Mouse (Mus musculus) cerebellum, postnatal 14 days (tissue): ENCODE measurements around the gene Runx1.

Experiments
- DNase-seq, 2 experiments: peaks; one replicate each; pipeline ENCODE4 v3.0.0; 2021; ENCODE audit warnings: mixed read lengths in 2 of 2

Runx1 gene

DNA sequence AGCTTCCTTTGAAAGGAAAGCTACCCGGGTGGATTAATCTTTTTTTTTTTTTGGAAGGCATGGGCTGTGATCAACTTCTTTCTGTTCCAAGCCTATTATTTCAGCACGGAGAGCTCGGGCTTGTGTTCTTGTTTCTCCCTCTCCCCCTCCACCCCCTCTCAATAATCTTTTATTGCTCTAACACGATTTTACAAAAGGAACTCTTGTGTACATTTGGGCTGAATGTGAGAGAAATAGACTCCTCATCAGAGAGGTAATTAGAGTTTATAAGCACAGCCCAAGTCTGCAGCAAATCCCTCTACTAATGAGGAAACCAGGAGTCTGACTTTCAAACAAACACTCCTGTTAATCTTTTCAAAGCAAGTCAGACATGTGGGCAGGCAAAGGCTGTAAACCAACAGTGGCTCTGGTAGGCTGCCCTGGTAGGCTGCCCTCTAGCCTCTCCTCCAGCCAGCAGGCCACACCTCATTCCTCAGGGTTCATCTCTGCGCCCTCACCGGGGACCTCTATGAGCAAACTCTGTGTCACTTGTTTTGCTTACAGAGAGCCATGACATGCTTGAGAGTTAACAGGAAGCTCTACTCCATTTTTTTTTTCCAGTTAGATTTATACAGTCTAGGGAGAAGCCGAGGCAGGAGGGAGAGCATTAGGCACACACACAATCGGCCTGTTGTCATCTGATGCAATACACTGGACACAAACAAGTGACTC, 216.8 kb downstream of the Runx1 start:
- no peak for DNase-seq

DNA sequence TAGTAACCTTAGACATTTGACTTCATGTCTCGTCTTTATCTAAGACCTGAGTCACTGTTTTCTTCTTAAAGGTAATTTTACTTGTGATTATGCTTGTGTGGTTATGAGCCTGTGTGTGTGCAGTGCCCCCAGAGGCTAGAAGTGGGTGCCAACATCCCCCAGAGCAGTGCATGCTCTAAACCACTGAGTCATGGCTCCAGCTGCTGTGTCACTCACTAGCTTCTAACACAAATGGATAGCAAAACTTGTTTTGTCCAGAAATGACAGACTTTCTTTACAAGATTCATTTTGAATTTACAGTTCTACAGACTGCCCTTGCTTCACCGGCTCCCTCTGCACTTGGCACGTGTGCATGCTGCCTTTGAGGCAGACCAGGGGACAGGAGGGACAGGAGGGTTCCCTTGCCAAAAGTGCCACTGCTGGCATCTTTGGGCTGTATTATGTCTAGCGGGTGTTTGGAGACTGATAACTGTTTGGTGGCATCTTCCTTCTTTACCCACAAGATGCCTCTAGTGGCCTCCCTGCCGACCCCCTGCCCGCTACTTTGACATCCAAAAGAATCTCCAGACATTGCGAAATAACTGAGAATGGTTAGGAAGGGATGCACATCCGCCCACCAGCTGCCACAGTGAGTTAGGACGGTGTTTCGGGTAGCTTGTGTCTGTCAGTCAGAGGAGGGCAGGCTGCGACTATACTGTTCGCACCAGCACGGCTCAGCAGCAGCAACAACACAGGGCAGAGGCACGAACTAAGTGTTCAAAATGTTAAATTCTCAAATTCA, 217.6 kb downstream of the Runx1 start:
- no peak for DNase-seq

DNA sequence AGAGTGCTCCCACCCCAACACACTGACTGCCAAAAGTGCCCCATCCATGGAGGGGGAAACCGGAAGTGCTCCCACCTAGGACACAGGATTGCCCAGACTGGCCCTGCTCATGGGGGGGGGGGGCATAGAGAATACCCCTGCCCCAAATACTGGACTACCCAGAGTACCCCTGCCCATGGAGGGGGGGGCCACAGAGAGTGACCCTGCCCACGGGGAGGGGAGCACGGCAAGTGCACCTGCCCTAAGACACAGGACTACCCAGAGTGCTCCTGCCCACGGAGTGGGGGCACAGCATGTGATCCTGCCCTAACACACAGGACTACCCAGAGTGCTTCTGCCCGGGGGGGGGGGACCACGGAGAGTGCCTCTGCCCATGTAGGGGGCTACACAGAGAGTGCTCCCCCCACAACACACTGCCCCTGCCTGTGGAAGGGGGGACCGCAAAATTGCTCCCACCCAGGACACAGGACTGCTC, 219.4 kb downstream of the Runx1 start:
- no peak for DNase-seq

DNA sequence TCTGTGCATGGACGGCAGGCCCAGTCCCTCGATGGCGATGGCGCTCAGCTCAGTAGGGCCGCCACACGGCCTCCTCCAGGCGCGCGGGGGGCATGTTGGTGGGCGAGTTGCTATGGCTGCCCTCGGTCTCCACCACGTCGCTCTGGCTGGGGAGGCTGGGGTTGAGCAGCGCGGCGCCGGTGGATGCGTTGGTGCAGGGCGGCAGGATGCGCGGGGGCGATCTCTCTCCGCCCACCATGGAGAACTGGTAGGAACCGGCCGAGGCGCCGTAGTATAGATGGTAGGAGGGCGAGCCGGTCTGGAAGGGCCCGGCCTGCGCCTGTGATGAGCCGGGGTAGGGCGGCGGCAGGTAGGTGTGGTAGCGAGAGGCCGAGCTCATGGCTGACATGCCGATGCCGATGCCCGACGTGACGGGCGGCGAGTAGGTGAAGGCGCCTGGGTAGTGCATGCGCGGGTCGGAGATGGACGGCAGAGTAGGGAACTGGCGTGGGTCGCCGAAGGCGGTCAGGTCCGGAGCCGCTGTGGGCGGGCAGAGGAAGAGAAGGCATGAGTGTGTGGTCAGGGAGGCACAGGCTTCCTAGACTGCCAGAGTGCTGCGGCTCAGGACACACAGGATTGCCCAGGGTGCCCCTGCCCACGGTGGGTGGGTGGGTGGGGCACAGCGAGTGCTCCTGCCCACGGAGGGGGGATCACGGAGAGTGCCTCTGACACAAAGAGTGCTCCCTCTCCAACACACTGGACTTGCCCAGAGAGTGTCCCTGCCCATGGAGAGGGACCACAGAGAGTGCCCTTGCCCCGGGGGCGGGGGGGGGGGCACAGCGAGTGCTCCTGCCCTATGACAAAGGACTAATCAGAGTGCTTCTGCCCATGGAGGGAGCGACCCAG, 220.1 kb downstream of the Runx1 start:
- peak in 1 of 2 experiments; percentile 24 for DNase-seq

DNA sequence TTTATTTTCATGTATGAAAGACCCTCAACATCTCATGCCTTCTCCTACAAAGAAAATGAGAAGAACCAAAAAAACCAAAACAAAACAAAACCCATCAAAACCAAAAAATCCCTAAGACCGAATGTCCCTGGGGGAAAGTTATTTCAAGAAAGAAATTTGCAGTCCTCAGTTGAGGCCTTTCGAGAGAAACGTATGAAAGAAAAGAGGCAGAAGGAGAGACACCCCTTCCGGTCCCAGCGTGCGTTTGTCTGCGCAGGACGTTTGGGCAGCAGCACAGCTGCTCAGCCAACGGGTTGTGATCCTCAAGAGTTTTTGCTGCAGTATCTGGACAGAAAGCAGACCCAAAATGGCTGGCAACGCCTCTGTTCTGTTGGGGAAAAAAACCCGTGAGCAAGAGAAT, 223.4 kb downstream of the Runx1 start:
- no peak for DNase-seq

DNA sequence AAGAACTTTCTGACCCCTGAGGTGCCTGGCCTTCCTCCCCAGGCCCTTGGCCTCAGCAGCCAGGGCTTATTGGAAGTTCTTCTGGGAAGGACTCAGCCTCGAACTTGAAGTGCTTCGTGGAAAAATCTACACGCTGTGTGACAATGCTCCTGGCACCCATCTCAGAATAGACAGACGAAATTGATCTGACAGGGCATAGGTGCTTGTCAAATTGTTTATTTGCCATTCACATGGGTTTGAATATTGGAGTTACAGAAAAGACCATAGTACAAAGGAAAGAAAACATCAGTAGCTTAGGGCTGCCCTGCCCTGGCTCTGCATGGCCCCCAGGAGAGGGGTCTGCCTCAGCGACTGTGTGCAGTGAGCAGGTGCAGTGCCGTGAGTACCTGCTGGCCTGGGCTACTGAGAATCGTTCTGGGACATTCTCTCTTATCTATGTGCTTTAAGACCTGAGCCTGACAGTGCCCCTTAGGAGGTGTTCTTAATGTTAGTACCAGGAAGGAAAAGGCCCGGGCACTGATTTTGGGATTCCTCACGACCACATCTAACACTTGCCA, 224.6 kb downstream of the Runx1 start:
- no peak for DNase-seq

DNA sequence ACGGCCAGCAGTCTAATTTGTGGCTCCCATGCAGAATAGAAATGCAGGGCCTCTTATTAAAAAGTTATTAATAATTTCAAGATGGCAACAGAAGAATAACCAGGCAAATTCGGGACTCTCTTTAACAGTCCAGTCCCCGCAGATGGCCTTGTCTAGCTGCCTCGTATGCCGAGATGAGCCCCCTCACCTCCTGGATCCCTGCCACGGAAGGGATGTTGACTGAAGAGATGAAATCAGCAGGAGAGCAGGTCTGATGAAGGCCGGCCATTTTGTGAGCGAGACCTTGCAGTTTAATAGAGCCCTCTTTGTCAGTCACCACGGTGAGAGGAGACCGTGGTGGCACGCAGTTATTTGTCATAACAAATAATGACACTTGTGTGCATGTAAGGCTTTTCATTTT, 226.5 kb downstream of the Runx1 start:
- peak in 1 of 2 experiments; percentile 37 for DNase-seq

DNA sequence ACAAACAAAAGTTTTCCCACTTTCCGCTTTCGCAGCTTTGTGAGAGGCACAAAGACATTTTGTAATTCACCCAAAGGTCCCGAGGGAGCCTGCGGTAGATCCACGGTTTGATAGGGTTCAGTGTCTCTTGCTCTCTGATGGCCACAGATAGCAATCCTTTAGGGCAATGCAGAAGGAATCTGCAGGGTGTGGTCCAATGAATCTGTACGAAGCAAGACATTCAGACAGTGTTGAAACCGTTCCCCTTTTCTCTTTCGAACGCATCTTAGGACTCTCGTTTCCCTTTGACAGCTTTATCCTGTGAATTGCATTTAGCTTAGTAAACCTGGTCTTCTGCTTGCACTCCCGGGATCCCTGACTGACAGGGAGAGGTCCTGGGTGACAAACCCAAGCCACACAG, 228.3 kb downstream of the Runx1 start:
- no peak for DNase-seq

DNA sequence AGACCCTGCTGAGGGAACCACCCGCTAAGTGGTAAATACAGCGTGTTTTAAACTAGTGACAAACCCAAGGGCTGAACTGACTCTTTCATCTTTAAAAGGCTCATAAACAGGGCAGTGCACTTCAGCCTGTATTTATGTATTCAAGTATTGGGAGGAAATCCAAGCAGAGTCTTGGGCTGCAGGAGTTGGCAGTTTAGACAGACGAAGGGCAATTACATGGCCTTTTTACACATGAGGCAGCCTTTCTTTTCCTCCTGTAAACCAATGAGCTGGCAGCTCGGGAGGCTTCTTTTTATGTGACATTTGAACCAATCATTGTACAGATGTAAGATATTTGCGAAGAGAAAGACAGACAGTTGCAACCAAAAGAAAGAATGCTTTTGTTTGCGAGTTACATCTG, 233.7 kb downstream of the Runx1 start:
- no peak for DNase-seq

DNA sequence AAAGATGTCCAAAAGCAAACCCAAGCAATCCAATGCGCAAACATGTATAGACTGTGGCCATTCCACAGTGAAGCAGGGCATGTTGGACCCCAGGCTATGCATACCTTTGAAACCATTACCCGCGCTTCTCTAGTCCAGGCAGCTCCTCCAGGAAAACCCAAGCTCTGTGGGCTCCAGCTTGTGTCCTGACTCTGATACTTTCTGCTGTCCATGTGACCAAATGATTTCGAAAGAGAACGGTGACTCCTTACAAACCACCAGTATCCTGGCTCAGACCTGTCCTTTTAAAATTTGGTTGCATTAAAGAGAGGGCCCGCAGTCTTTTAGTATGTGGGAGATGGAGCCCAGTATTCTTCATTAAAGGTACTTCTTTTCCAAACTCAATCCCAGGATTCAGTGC, 234.2 kb downstream of the Runx1 start:
- no peak for DNase-seq

DNA sequence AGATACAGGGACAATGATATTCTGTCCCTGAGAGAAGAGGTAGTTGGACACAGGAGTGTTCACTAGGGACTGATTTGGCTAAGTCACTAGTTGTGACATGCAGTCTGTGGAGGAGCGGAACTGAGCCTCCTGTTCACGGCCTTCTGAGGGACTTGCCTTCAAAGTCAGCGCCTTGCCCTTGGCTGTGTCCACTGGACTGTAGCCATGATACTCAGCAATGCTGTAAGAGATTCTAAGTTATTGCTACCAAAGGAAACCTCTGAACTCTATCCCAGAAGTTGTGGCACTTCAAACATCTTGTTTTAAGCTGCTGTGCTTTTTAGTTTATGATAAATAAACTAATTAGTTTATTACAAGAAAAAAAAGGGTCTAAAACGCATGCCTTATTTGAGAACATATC, 238.1 kb downstream of the Runx1 start:
- no peak for DNase-seq

DNA sequence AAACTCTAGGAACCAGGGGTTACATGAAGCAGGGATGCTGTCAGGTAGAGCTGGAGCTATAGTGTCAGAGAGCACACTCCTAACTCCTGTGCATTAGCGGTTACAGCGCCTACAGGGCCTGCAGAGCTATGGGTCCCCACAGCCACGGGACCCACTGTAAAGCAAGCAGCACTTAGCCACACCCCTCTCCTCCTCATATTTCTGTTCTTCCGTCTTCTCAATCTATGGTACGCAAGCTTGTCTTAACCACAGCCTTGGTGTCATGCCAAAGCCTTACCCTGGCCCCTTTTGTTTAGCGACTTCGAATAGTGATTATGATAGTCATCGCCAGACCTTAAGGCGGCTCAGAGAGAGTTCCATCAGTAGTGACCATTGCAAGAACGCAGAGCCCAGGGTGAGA, 244.2 kb downstream of the Runx1 start:
- DNase-seq = no peak

DNA sequence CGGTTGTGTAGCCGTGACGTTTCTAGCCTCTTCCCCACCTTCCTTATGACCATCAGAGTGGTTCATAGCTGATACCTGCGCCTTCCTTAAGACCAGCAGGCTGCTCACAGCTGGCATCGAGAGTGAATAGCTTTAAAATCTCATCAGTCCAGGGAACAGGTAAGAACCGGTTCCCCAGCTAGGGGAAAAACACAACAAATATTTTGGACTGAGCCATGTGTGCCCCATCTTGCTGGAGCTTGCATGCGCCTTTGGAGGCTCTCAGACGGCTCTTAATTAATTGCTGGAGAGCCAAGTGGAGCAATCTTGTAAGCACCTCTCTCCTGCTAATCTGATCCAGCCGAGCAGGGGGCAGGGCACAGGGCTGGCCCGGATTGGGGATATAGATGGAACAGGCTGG, 245.0 kb downstream of the Runx1 start:
- DNase-seq = no peak

DNA sequence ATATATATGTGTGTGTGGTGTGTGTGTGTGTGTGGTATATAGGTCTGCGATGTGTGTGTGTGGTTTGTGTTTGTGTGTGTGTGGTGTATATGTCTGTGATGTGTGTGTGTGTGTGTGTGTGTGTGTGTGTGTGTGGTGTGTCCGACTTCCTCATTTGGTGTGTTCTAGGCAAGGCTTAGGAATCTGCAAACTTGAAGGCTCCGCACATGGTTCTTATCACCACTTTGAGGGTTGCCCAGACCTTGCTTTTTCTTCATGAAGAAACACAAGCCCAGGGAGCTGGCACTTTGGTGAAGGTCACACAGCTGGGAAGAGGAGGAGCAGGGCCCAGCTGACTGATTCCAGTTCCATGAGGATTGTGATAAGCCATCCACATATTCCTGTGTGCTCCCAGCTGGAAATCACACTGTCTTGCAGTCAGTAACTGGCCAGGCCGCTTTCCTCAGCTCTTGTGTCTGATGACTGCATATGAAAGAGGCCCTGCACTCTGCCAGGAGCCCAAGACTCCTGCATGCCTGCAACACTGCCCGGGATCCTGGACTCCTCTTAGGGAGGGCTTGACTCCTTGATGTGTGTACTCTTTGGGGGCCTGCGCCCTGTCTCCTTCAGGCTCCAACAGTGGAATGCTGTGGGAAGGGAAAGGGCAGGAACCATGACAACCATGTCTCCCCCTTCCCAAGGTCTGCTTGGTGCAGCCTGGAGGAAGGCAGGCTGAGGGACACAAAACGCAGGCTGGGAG, 246.9 kb downstream of the Runx1 start:
- no peak for DNase-seq

DNA sequence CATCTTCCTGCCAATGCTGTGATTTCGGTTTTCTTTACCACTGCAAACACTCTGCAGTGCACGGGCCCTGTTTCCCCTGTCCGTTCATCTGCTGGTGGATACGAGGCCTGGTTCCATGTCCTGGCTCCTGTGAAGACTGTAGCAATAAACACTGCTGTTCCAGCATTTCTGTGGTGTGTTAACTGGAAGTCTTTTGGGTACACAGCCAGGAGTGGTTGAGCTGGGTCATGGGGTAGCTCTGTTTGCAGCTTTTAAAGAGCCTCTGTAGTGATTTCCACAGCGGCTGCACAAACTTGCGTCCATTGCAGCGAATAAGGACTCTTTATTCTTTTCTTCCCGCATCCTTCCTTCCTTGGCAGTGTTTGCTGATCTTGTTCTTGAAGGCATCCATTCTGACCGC, 248.6 kb downstream of the Runx1 start:
- DNase-seq = no peak

DNA sequence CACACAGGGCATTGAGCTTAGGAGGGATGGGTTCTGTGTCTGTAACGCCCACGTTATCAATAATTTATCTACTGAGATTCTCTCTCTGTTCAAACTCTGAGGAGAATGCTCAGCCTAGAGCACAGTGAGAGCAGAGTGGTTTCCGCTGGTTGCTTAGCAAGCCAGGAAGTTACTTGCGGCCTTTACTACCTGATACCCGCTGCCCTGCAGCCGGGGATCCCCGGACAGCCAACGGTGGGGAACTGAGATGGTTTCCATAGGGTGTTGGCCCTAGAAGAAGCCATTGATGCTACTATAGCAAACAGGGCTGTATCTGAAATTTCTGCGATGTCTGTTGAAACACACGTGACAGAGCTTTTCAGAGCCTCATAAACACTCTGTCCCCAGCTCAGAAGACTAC, 250.2 kb downstream of the Runx1 start:
- DNase-seq = no peak

DNA sequence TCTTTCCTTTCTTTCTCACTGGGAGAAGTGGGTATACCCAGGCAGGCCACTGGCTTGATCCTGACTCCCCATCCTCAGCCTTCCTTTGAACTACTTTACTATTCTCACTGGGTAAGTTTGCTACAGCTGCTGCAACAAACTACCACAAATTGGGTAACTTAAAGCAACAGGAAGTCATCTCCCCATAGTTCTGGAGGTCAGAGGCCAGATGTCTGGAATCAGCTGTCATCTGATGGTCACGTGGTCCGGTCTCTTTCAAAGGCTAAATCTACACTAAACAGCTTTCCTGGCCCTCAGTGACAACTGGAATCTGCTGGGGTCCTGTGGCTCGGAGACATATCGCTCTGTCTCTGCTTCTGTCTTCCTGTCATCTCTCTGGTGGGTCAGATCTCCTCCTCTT, 252.8 kb downstream of the Runx1 start:
- no peak for DNase-seq

DNA sequence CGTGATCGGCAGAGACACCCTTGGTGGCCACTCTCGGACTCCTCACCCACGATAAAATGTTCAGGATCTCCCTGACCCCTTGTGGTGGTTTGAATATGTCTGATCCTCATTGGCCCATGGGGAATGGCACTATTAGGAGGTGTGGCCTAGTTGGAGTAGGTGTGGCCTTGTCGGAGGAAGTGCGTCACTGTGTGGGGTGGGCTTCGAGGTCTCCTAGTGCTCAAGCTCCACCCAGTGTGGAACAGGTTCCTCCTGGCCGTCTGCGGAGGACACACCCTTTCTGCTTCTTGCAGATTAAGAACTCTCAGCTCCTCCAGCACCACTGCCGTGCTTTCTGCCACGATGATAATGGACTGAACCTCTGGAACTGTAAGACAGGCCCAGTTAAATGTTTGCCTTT, 254.7 kb downstream of the Runx1 start:
- no peak for DNase-seq

DNA sequence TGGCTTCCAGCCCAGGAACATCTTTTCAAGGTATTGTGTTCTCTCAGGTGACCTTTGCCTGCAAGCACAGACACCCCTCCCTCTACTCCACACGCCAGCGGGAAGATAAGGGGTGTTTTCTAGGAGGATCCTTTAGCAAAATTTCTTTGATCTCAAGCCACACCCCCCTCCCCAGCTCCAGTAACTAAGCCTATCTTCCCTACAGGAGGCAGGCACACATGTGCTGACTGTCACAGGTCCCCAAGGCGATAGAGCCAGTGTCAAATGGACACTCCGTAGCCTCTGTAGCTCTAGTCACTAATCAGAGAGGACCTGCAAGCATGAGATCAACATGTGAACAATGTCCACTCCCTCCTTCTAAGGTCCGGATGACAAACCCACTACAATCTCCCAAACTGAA, 259.8 kb downstream of the Runx1 start:
- DNase-seq = no peak

DNA sequence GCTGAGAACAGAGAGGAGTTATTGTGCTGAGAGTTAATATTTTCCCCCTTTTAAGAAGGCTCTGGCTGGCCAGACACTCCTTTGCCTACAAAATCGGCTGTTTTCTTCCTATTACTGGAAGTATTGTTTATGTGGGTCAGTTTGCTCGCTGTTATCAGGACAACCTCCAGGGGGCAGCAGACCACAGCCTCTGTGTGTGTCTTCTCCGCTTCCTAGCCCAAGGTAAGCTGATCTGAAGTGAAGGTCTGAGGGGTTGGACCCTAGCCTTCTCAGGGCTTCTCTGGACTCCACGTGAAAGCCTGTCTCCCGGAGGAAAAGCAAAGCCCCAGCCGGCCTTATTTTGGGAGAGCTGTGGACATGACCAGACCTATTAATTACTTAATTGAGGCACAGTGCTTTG, 260.2 kb downstream of the Runx1 start:
- DNase-seq = peak; percentile 94 to 96

DNA sequence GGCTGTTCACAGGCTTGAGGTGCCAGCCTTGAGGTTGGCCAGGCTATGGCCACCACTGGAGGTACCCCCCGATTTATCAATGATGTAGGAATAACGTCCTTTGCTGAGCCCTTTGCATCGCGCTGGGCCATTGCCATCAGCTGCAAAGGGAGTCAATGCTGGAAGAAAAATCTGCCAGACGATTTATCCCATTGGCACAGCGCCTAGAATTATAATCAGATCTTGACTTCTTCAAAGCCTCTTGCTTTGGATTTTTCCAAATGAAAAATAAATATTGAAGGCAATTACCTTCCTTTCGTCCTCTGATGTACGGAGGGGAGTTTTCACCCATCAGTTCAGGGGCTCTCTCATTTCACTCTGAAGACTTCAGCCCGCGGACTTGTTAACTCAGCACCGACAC, 260.7 kb downstream of the Runx1 start:
- peak; percentile 28 to 37 for DNase-seq

DNA sequence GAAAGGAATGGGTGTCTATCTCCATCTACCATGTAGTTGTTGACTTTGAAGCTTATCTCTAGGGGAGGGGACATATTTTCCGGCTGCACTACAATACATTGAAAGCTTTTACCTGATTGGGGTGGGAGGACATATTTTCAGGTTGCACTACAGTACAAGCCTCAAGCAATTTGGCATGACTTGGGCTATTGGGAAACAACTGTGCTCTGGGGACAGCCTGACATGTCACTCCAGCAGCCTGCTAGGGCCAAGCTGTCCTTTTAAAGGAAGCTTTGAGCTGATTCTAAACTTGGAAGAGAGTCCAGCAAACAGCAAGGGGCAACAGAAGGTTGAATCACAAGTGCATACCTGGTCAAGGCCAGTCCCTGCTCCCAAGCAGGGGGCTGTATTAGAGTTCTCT, 270.9 kb downstream of the Runx1 start:
- no peak for DNase-seq
